Mouse (Mus musculus) heart, postnatal 0 days (tissue): Measurements from ENCODE around the gene Gm45799.

ENCODE experiments used
- CTCF ChIP-seq: IDR thresholded peaks from 2 replicates; pipeline ENCODE4 v1.5.1; 2016; ENCODE audit warnings: antibody characterized with exemption, control low read depth, low read depth
- EP300 ChIP-seq: IDR thresholded peaks from 2 replicates; pipeline ENCODE4 v1.6.1; 2016; ENCODE audit warnings: antibody characterized with exemption, low read depth

DNA sequence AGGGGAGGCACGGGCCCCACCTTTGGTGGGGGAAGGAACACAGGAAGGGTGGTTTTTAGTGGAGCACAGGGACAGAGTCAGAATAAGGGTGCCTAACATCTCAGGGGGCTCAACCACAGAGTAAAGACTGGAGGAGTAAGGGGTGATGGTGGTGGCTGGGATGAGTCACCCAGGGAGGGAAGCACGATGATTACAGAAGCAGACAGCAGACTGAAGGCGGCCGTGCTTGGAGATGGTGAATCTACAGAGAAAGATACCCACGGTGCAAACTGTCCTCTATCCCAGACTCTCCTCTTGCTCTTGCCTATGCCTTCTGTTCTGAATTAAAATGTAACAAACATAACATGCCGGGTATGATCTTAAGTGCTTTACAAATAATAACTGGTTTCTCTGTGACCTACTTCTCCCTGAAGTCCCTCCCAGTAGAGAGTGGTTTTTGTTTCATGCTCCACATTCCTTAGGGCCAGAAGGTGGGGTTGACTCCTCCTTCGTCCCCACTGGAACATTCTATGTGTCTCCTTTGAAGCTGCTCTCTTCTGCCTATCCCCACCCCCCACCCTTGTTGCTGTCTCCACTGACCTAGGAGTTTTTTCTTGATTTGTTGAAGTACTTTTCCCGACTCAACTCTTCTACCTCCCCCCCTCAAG is 18.6 kb upstream of the Gm45799 start:
- TF ChIP-seq CTCF = no peak
- no peak for TF ChIP-seq EP300
